Mouse (Mus musculus) liver, adult 2 months (tissue): ENCODE results near the gene Gm1604a.
"Not testable (repeated sequence)": the region's sequence is repeated elsewhere in the genome, so short reads cannot be mapped to it uniquely, and the experiment has no call there.

Experiments
- CTCF ChIP-seq: fragments of 200-500 bp; IDR thresholded peaks from 2 replicates; pipeline ENCODE4 v1.5.1; 2011; ENCODE audit warnings: low read depth, low read length, control low read depth
- POLR2A ChIP-seq: fragments of 200-500 bp; IDR thresholded peaks from 2 replicates; pipeline ENCODE4 v1.6.1; 2011; ENCODE audit warnings: low read length, control low read depth; ENCODE audit not compliant: insufficient read depth; ENCODE audit errors: extremely low read depth

DNA sequence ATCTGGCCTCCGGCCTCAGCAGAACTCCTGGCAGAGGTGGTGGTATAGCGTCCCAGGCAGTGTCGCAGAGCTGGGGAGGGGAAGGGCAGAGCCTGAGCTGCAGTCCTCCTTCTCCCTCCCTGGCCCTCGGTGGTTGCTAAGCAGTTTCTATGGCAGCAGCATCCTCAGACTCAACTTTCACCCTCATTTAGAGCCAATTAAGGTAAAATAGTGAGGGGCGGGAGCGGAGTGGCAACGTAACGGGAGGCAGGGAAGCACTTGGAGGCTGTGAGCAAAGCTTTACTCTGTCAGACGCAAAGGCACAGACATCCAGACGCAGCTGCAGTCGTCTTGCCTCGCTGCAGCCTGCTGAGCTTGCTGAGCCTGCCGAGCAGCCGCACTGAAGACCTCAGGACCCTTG lies at the start of gene Gm1604a:
- not testable (repeated sequence) for TF ChIP-seq POLR2A, CTCF
